Mouse (Mus musculus): ENCODE measurements around the gene Galnt18. TPM values are rescaled to one million over a fixed set of nuclear protein-coding genes. Genes with fewer than 3 reads are reported as not detected.
A peak's percentile ranks its signal among the peaks of the same experiment; 100 is the strongest.

Gene Galnt18
- polyA plus RNA-seq, 1 experiment from 2014 or later, result 20.9 TPM

GRCm38 (mm10) chr7:111644362-111644761 lies 135.4 kb downstream of the Galnt18 start:
- Histone ChIP-seq H3K4me2 (ENCODE audit: low read length) (no peak overlapping the region), H3K36me3 (ENCODE audit: control insufficient read depth, insufficient read depth, low read length) (no peaks in the 10 kb centered on the region), H3K4me1 (ENCODE audit: control insufficient read depth, insufficient read depth, low read depth, low read length) (no peaks in the 10 kb centered on the region), H3K27me3 (replicated peaks; ENCODE audit: control insufficient read depth, insufficient read depth, low read length) (no peaks in the 10 kb centered on the region), H3K9me3 (ENCODE audit: control insufficient read depth, low read length) (no peaks in the 10 kb centered on the region), H3K9ac (ENCODE audit: low read depth, low read length) (no peak overlapping the region), H3K4me3 (ENCODE audit: low read length) (no peak overlapping the region), H3K27ac (ENCODE audit: low read depth, low read length) (no peak overlapping the region)
- ATAC-seq, result no peak

GRCm38 (mm10) chr7:111638899-111639298 lies 140.9 kb downstream of the Galnt18 start:
- Histone ChIP-seq H3K4me2 (ENCODE audit: low read length) (no peak overlapping the region), H3K27ac (ENCODE audit: low read depth, low read length) (no peak overlapping the region), H3K9me3 (ENCODE audit: control insufficient read depth, low read length) (no peaks in the 10 kb centered on the region), H3K9ac (ENCODE audit: low read depth, low read length) (no peak overlapping the region), H3K4me3 (ENCODE audit: low read length) (no peak overlapping the region), H3K36me3 (ENCODE audit: control insufficient read depth, insufficient read depth, low read length) (no peaks in the 10 kb centered on the region), H3K4me1 (ENCODE audit: control insufficient read depth, insufficient read depth, low read depth, low read length) (no peaks in the 10 kb centered on the region; the same call in 1 of the 2 replicates), H3K27me3 (replicated peaks; ENCODE audit: control insufficient read depth, insufficient read depth, low read length) (no peaks in the 10 kb centered on the region)
- WGBS, result 83% methylated on average over 2 of the region's 2 CpGs
- no peak for ATAC-seq

- H3K27me3 ChIP-seq (replicated peaks; ENCODE audit: control insufficient read depth, insufficient read depth, low read length), result no peaks in the 10 kb centered on the region
- H3K36me3 ChIP-seq (ENCODE audit: control insufficient read depth, insufficient read depth, low read length), result no peaks in the 10 kb centered on the region
- no peak overlapping the region for H3K4me3 ChIP-seq (ENCODE audit: low read length)
- no peaks in the 10 kb centered on the region; the same call in 1 of the 2 replicates for H3K4me1 ChIP-seq (ENCODE audit: control insufficient read depth, insufficient read depth, low read depth, low read length)
- ATAC-seq, result no peak
- no peaks in the 10 kb centered on the region for H3K9me3 ChIP-seq (ENCODE audit: control insufficient read depth, low read length)
- H3K4me2 ChIP-seq (ENCODE audit: low read length), result no peak overlapping the region
- no peak overlapping the region for H3K27ac ChIP-seq (ENCODE audit: low read depth, low read length)
- H3K9ac ChIP-seq (ENCODE audit: low read depth, low read length), result no peak overlapping the region
- 64% methylated on average over 5 of the region's 5 CpGs for WGBS
These were observed 141.3 kb downstream of the Galnt18 start for GRCm38 (mm10) chr7:111638465-111638864.

GRCm38 (mm10) chr7:111637866-111638448 lies 141.8 kb downstream of the Galnt18 start:
- H3K27ac ChIP-seq (ENCODE audit: low read depth, low read length), result no peak overlapping the region
- 63% methylated on average over 2 of the region's 2 CpGs for WGBS
- ATAC-seq, result no peak

GRCm38 (mm10) chr7:111636503-111636902 lies 143.3 kb downstream of the Galnt18 start:
- 66% methylated on average over 5 of the region's 5 CpGs for WGBS
- H3K27ac ChIP-seq (ENCODE audit: low read depth, low read length), result no peak overlapping the region

More at GRCm38 (mm10) chr7:111637866-111638448, 141.8 kb downstream of the Galnt18 start:
- no peaks in the 10 kb centered on the region for H3K27me3 ChIP-seq (replicated peaks; ENCODE audit: control insufficient read depth, insufficient read depth, low read length)
- no peaks in the 10 kb centered on the region; the same call in 1 of the 2 replicates for H3K4me1 ChIP-seq (ENCODE audit: control insufficient read depth, insufficient read depth, low read depth, low read length)
- H3K9ac ChIP-seq (ENCODE audit: low read depth, low read length), result no peak overlapping the region
- H3K9me3 ChIP-seq (ENCODE audit: control insufficient read depth, low read length), result no peaks in the 10 kb centered on the region
- H3K4me3 ChIP-seq (ENCODE audit: low read length), result no peak overlapping the region
- H3K4me2 ChIP-seq (ENCODE audit: low read length), result no peak overlapping the region
- H3K36me3 ChIP-seq (ENCODE audit: control insufficient read depth, insufficient read depth, low read length), result no peaks in the 10 kb centered on the region

GRCm38 (mm10) chr7:111631265-111631664 lies 148.5 kb downstream of the Galnt18 start:
- no peak for ATAC-seq
- no peaks in the 10 kb centered on the region for H3K36me3 ChIP-seq (ENCODE audit: control insufficient read depth, insufficient read depth, low read length)
- no peak overlapping the region for H3K27ac ChIP-seq (ENCODE audit: low read depth, low read length)
- H3K4me1 ChIP-seq (ENCODE audit: control insufficient read depth, insufficient read depth, low read depth, low read length), result no peaks in the 10 kb centered on the region
- no peaks in the 10 kb centered on the region for H3K9me3 ChIP-seq (ENCODE audit: control insufficient read depth, low read length)
- WGBS, result 74% methylated on average over 4 of the region's 4 CpGs
- H3K27me3 ChIP-seq (replicated peaks; ENCODE audit: control insufficient read depth, insufficient read depth, low read length), result no peaks in the 10 kb centered on the region
- H3K9ac ChIP-seq (ENCODE audit: low read depth, low read length), result no peak overlapping the region
- no peak overlapping the region for H3K4me2 ChIP-seq (ENCODE audit: low read length)
- no peak overlapping the region for H3K4me3 ChIP-seq (ENCODE audit: low read length)

More at GRCm38 (mm10) chr7:111636503-111636902, 143.3 kb downstream of the Galnt18 start:
- Histone ChIP-seq H3K36me3 (ENCODE audit: control insufficient read depth, insufficient read depth, low read length) (no peaks in the 10 kb centered on the region), H3K4me1 (ENCODE audit: control insufficient read depth, insufficient read depth, low read depth, low read length) (no peaks in the 10 kb centered on the region; the same call in 1 of the 2 replicates), H3K4me2 (ENCODE audit: low read length) (no peak overlapping the region), H3K4me3 (ENCODE audit: low read length) (no peak overlapping the region), H3K27me3 (replicated peaks; ENCODE audit: control insufficient read depth, insufficient read depth, low read length) (no peaks in the 10 kb centered on the region), H3K9ac (ENCODE audit: low read depth, low read length) (no peak overlapping the region), H3K9me3 (ENCODE audit: control insufficient read depth, low read length) (no peaks in the 10 kb centered on the region)
- no peak for ATAC-seq

- Histone ChIP-seq H3K27ac (ENCODE audit: low read depth, low read length) (no peak overlapping the region), H3K27me3 (replicated peaks; ENCODE audit: control insufficient read depth, insufficient read depth, low read length) (no peaks in the 10 kb centered on the region), H3K4me1 (ENCODE audit: control insufficient read depth, insufficient read depth, low read depth, low read length) (no peaks in the 10 kb centered on the region), H3K4me2 (ENCODE audit: low read length) (no peak overlapping the region), H3K36me3 (ENCODE audit: control insufficient read depth, insufficient read depth, low read length) (no peaks in the 10 kb centered on the region), H3K9me3 (ENCODE audit: control insufficient read depth, low read length) (no peaks in the 10 kb centered on the region), H3K4me3 (ENCODE audit: low read length) (no peak overlapping the region), H3K9ac (ENCODE audit: low read depth, low read length) (no peak overlapping the region)
- WGBS, result 77% methylated on average over 2 of the region's 2 CpGs
- ATAC-seq, result no peak
These were observed 153.5 kb downstream of the Galnt18 start for GRCm38 (mm10) chr7:111626232-111626631.

- Histone ChIP-seq H3K4me1 (ENCODE audit: control insufficient read depth, insufficient read depth, low read depth, low read length) (no peaks in the 10 kb centered on the region), H3K4me2 (ENCODE audit: low read length) (no peak overlapping the region), H3K27me3 (replicated peaks; ENCODE audit: control insufficient read depth, insufficient read depth, low read length) (no peaks in the 10 kb centered on the region), H3K36me3 (ENCODE audit: control insufficient read depth, insufficient read depth, low read length) (no peaks in the 10 kb centered on the region), H3K9ac (ENCODE audit: low read depth, low read length) (no peak overlapping the region), H3K27ac (ENCODE audit: low read depth, low read length) (no peak overlapping the region), H3K4me3 (ENCODE audit: low read length) (no peak overlapping the region), H3K9me3 (ENCODE audit: control insufficient read depth, low read length) (no peaks in the 10 kb centered on the region)
- 69% methylated on average over 5 of the region's 5 CpGs for WGBS
- no peak for ATAC-seq
These were observed 154.0 kb downstream of the Galnt18 start for GRCm38 (mm10) chr7:111625736-111626135.

- ATAC-seq, result peak; percentile 48; the same call in 1 of the 2 replicates
- Histone ChIP-seq H3K27ac (ENCODE audit: low read depth, low read length) (no peak overlapping the region), H3K9ac (ENCODE audit: low read depth, low read length) (no peak overlapping the region), H3K9me3 (ENCODE audit: control insufficient read depth, low read length) (no peaks in the 10 kb centered on the region), H3K4me2 (ENCODE audit: low read length) (no peak overlapping the region), H3K4me1 (ENCODE audit: control insufficient read depth, insufficient read depth, low read depth, low read length) (no peaks in the 10 kb centered on the region; the same call in 1 of the 2 replicates), H3K4me3 (ENCODE audit: low read length) (no peak overlapping the region), H3K27me3 (replicated peaks; ENCODE audit: control insufficient read depth, insufficient read depth, low read length) (no peaks in the 10 kb centered on the region), H3K36me3 (ENCODE audit: control insufficient read depth, insufficient read depth, low read length) (no peaks in the 10 kb centered on the region)
- WGBS, result 62% methylated on average over 16 of the region's 16 CpGs
These were observed 163.4 kb downstream of the Galnt18 start for GRCm38 (mm10) chr7:111616231-111616937.
